Mouse (Mus musculus) hindbrain, embryonic 14.5 days (tissue): ENCODE data around the gene Grtp1. TPM values are rescaled to one million over a fixed set of nuclear protein-coding genes. Genes with fewer than 3 reads are reported as not detected.
A peak's percentile ranks its signal among the peaks of the same experiment; 100 is the strongest.

Experiments
- ATAC-seq: fragments of 200-750 bp; cut with Nextera tagmentation; 2 replicates; pipeline ENCODE4 v1.8.0; 2017; ENCODE audit warnings: moderate number of reproducible peaks, mild to moderate bottlenecking, moderate TSS enrichment, moderate library complexity; ENCODE audit not compliant: low FRiP score
- DNase-seq: peaks from one replicate; pipeline ENCODE4 v3.0.0-alpha.2; 2015; ENCODE audit warnings: low spot score
- H3K27ac ChIP-seq: fragments of 300-500 bp; sonication (generic); 2 replicates; pipeline ENCODE4 v1.5.1; 2014; ENCODE audit warnings: mild to moderate bottlenecking, moderate library complexity
- H3K27me3 ChIP-seq: fragments of 300-500 bp; sonication (generic); 2 replicates; pipeline ENCODE4 v1.6.1; 2014; ENCODE audit warnings: mild to moderate bottlenecking, low read length, mixed read lengths; ENCODE audit not compliant: control insufficient read depth, insufficient read depth
- H3K36me3 ChIP-seq: fragments of 300-500 bp; sonication (generic); replicated peaks from 2 replicates; pipeline ENCODE4 v1.6.1; 2014; ENCODE audit not compliant: control insufficient read depth, insufficient read depth
- H3K4me1 ChIP-seq: fragments of 300-500 bp; sonication (generic); replicated peaks from 2 replicates; pipeline ENCODE4 v1.6.1; 2014; ENCODE audit warnings: antibody characterized with exemption, low read length, mixed read lengths; ENCODE audit not compliant: control insufficient read depth, insufficient read depth
- H3K4me2 ChIP-seq: fragments of 300-500 bp; sonication (generic); replicated peaks from 2 replicates; pipeline ENCODE4 v1.6.1; 2014; ENCODE audit warnings: mild to moderate bottlenecking, moderate library complexity
- H3K4me3 ChIP-seq: fragments of 300-500 bp; sonication (generic); replicated peaks from 2 replicates; pipeline ENCODE4 v1.5.1; 2014; ENCODE audit warnings: mild to moderate bottlenecking, low read length
- H3K9ac ChIP-seq: fragments of 300-500 bp; sonication (generic); 2 replicates; pipeline ENCODE4 v1.6.1; 2014
- H3K9me3 ChIP-seq: fragments of 300-500 bp; sonication (generic); 2 replicates; pipeline ENCODE4 v1.6.1; 2016; ENCODE audit warnings: low read length; ENCODE audit not compliant: control insufficient read depth
- WGBS: fragments of 180-500 bp; shearing (Covaris S2); extraction: QIAGEN DNeasy Blood & Tissue Kit; methylation state at CpG from one replicate; pipeline ENCODE4 v1.1.7; 2014; 5-methylcytosine and 5-hydroxymethylcytosine counted together
- polyA plus RNA-seq: library from polyadenylated mRNA; unstranded; fragments of >200 nt; fragmentation: Nextera tagmentation; extraction: Ambion mirVana; gene quantifications from 2 replicates; pipeline ENCODE4 v1.2.1, GENCODE M21; 2014

The Grtp1 gene
- polyA plus RNA-seq, 1 experiment from 2014 or later = 11.7 TPM

DNA sequence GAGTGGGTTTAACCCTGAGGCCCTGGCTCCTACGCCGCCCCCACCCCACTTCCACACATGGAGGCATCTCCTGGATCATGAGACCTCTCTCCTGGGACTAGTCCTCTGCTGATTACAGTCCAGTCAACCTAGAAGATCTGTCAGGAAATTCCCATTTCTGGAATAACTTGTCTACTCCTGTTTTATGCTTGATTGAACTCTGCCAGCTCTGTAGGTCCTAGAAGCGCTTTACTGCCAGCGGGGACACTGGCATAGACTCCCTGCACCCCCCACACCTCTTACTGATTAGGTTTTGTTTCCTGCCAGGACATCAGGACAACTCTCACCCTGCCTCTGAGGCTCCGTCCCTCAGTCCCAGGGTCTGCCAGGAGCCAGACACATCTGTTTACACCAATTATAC, 2.9 kb downstream of the Grtp1 start:
- Histone ChIP-seq H3K4me2 (no peak overlapping the region), H3K4me1 (no peaks in the 10 kb centered on the region; the same call in 1 of the 2 replicates), H3K36me3 (no peaks in the 10 kb centered on the region), H3K27me3 (peaks cover 18% of the 10 kb centered on the region), H3K9ac (no peak overlapping the region), H3K9me3 (no peaks in the 10 kb centered on the region), H3K4me3 (no peak overlapping the region), H3K27ac (no peak overlapping the region)
- ATAC-seq (no peak), DNase-seq (no peak)
- 76% methylated on average over 5 of the region's 5 CpGs for WGBS

DNA sequence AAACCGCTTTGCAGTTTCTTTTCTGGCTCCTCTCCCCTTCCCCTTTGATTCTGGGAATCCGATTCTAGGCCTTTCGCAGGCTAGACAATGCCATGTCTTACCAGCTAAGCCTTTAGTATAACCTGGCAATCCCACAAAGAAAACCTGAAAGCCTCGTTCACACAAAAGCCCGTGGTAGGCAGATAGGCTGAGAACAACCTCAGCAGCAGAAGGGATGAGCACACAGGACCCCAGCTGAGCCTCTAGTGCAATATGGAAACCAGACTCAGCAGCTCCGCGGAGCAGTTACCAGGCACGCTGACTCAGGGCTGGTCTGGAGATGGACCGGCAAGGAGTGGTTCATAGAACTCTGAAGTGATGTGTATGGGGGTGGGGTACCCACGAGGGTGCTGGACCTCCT, 5.6 kb downstream of the Grtp1 start:
- H3K27me3 ChIP-seq = no peaks in the 10 kb centered on the region
- DNase-seq (no peak), ATAC-seq (no peak)
- H3K4me1 ChIP-seq = no peaks in the 10 kb centered on the region; the same call in 1 of the 2 replicates
- H3K36me3 ChIP-seq = no peaks in the 10 kb centered on the region
- H3K4me3 ChIP-seq = no peak overlapping the region
- no peak overlapping the region for H3K27ac ChIP-seq
- H3K9ac ChIP-seq = peak overlapping the region; percentile 34; the same call in 1 of the 2 replicates
- 42% methylated on average over 10 of the region's 10 CpGs for WGBS
- H3K4me2 ChIP-seq = no peak overlapping the region
- H3K9me3 ChIP-seq = no peaks in the 10 kb centered on the region

DNA sequence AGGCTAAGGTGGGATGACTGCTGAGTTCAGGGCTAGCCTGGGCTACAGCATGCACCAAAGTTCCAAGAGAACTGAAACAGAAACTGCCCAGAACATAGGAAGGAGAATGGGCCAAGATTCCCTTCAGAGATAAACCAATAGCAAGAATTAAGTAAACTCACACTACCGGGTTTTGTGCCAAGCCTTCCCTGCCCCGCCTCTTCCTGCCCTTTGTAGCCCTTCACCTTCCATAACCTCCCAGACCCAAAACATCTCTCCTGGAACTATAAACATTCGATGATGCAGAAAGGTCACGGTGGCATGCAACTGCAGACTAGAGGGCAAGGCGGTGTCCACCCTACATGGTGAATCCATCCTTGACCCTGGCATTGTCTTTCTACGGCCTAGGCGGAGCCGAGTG, 10.2 kb downstream of the Grtp1 start:
- Histone ChIP-seq H3K4me2 (no peak overlapping the region), H3K9ac (no peak overlapping the region), H3K27ac (no peak overlapping the region), H3K4me1 (no peaks in the 10 kb centered on the region), H3K27me3 (no peaks in the 10 kb centered on the region), H3K9me3 (no peaks in the 10 kb centered on the region), H3K4me3 (no peak overlapping the region), H3K36me3 (0 out of 2 replicates have a peak, but pooled peaks cover 3% of the 10 kb centered on the region)
- no peak for DNase-seq
- ATAC-seq = no peak
- WGBS = 87% methylated on average over 8 of the region's 8 CpGs

DNA sequence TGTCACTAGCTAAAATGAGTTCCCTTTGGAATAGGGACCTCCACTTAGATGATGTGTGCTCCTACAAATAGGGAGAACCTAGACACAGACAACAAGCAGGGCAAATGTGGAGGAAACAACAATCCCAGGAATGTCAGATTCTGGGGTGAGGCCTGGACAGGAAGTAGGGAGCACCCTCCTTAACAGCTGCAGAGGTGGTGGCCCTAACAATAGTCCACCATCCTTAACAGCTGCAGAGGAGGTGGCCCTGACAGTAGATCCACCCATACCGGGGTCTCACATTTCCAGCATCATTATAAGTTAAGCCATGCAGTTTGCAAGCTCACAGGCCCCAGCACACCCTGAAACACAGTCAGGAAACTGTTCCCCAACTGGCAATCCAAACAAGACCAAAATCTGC, 11.6 kb downstream of the Grtp1 start:
- DNase-seq = no peak
- 0 out of 2 replicates have a peak, but pooled peaks cover 3% of the 10 kb centered on the region for H3K36me3 ChIP-seq
- H3K4me3 ChIP-seq = no peak overlapping the region
- ATAC-seq = no peak
- no peak overlapping the region for H3K27ac ChIP-seq
- no peak overlapping the region for H3K9ac ChIP-seq
- H3K27me3 ChIP-seq = no peaks in the 10 kb centered on the region
- whole genome bisulfite sequencing = 95% methylated on average over 1 of the region's 1 CpGs
- H3K4me2 ChIP-seq = no peak overlapping the region
- no peaks in the 10 kb centered on the region for H3K4me1 ChIP-seq
- no peaks in the 10 kb centered on the region for H3K9me3 ChIP-seq

DNA sequence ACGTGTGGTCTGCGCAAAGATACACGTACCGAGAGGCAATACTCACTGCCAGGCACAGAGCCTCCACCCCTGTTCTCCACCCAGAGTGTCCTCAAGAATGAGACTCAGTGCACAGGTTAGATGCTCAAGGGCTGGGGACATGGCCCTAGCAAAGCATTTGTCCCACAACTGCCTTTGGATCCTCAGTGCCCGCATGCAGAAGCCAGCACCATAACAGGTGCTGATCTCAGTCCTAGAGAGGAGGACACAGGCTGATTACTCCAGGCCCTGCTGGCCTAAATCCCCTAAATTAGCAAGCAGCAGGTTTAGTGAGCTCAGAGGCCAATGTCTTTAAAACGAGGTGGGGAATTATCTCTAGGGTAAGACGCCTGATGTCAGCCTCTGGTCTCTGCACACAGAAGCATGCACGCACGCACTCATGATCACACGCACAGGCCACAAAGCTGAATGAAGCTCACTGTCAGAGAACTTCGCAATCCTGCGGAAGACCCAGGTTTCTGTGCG, 12.3 kb downstream of the Grtp1 start:
- Histone ChIP-seq H3K27ac (no peak overlapping the region), H3K27me3 (no peaks in the 10 kb centered on the region), H3K4me2 (no peak overlapping the region), H3K36me3 (0 out of 2 replicates have a peak, but pooled peaks cover 3% of the 10 kb centered on the region), H3K9ac (no peak overlapping the region), H3K9me3 (no peaks in the 10 kb centered on the region), H3K4me1 (no peaks in the 10 kb centered on the region), H3K4me3 (no peak overlapping the region)
- DNase-seq (no peak), ATAC-seq (no peak)
- 92% methylated on average over 13 of the region's 13 CpGs for WGBS

DNA sequence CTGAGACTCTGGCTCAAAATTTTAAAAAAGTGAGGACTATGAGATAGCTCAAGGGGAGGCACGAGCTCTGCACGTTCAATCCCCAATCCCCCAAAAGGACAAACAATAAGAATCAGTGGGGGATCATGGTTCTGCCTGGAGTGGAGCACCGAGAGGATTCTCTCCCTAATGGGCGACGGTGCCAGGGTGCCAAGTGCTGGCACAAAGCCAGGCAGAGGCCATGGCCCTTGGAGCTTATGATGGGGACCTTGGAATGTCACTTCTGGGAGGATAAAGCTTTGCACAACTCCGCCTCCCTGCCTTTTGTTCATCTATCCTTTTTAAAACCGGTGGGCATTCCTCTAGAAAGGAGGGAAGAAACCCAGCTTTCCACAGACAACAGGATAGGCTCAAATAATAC, 12.8 kb downstream of the Grtp1 start:
- H3K4me2 ChIP-seq = no peak overlapping the region
- no peaks in the 10 kb centered on the region for H3K27me3 ChIP-seq
- H3K4me3 ChIP-seq = no peak overlapping the region
- no peak for DNase-seq
- 66% methylated on average over 7 of the region's 7 CpGs for WGBS
- no peak for ATAC-seq
- H3K4me1 ChIP-seq = no peaks in the 10 kb centered on the region
- H3K36me3 ChIP-seq = 0 out of 2 replicates have a peak, but pooled peaks cover 3% of the 10 kb centered on the region
- no peak overlapping the region for H3K9ac ChIP-seq
- H3K9me3 ChIP-seq = no peaks in the 10 kb centered on the region
- no peak overlapping the region for H3K27ac ChIP-seq

DNA sequence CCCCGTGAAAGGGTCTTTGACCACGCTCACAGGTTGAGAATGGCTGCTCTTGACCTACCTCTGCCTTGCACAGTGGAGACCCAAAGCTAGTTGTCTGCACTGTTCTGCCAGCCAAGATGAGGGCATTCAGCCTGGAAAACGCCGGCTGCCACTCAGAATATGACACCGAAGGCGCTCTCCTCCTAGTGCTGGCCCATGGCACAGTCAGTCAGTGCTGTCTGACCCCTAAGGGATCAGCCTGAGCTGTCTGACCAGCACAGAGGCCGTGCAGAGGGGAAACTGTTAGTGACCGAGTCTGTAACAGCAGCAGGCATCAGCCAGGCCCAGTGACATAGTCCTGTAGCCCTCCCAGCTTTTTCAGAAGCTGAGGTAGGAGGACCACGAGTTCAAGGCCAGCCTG, 13.2 kb downstream of the Grtp1 start:
- H3K36me3 ChIP-seq = 0 out of 2 replicates have a peak, but pooled peaks cover 3% of the 10 kb centered on the region
- H3K27me3 ChIP-seq = no peaks in the 10 kb centered on the region
- H3K9ac ChIP-seq = no peak overlapping the region
- DNase-seq = no peak
- H3K4me2 ChIP-seq = no peak overlapping the region
- WGBS = 85% methylated on average over 9 of the region's 9 CpGs
- no peaks in the 10 kb centered on the region for H3K9me3 ChIP-seq
- H3K4me3 ChIP-seq = no peak overlapping the region
- no peaks in the 10 kb centered on the region for H3K4me1 ChIP-seq
- no peak for ATAC-seq
- H3K27ac ChIP-seq = no peak overlapping the region

DNA sequence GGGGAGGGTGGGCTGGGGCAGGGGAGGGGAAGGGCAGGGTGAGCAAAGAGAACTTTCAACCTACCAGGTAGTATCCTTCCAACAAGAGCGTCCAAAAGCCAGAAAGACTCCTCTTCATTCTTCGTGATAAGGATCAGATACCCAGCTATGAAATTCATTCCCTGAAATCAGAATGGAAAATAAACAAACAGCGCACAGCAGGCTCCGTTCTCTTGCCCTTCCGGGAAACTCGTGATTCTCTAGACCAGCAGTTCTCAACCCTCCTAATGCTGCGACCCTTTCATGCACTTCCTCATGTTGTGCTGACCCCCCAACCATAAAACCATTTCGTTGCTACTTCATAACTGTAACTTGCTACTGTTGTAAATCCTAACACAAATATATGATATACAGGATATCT, 13.6 kb downstream of the Grtp1 start:
- DNase-seq = no peak
- Histone ChIP-seq H3K9ac (no peak overlapping the region), H3K4me3 (no peak overlapping the region), H3K4me1 (no peaks in the 10 kb centered on the region), H3K27me3 (no peaks in the 10 kb centered on the region), H3K27ac (no peak overlapping the region), H3K36me3 (0 out of 2 replicates have a peak, but pooled peaks cover 3% of the 10 kb centered on the region), H3K9me3 (no peaks in the 10 kb centered on the region), H3K4me2 (no peak overlapping the region)
- WGBS = 82% methylated on average over 8 of the region's 8 CpGs
- ATAC-seq = no peak

DNA sequence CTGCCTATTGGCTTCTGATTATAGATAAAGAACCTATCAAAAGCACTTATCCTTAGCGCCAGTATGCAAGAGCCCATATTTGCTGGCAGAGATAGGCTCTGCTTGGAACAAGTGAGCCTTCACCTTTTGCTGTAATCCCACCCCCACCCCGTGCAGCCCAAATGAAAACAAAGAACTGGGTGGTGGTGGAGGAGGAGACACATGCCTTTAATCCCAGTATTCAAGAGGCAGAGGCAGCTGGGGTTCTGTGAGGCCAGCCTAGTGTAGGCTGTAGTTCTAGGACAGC, 18.8 kb downstream of the Grtp1 start:
- Histone ChIP-seq H3K27ac (no peak overlapping the region), H3K4me1 (no peaks in the 10 kb centered on the region), H3K4me2 (no peak overlapping the region), H3K9me3 (no peaks in the 10 kb centered on the region), H3K36me3 (peaks cover 22% of the 10 kb centered on the region), H3K9ac (no peak overlapping the region), H3K27me3 (no peaks in the 10 kb centered on the region), H3K4me3 (no peak overlapping the region)
- no peak for DNase-seq
- 50% methylated on average over 2 of the region's 2 CpGs for WGBS
- no peak for ATAC-seq
